Mouse (Mus musculus) thymus, adult 2 months (tissue): ENCODE results near the gene Siglec1.

Experiments used
- CTCF ChIP-seq: fragments of 200-500 bp; IDR thresholded peaks from 2 replicates; pipeline ENCODE4 v1.5.1; 2012; ENCODE audit warnings: mild to moderate bottlenecking, control low read depth, low read length, moderate library complexity, borderline replicate concordance; ENCODE audit not compliant: control insufficient read depth, poor library complexity, insufficient read depth; ENCODE audit errors: extremely low read depth
- POLR2A ChIP-seq: fragments of 200-500 bp; IDR thresholded peaks from 2 replicates; pipeline ENCODE4 v1.6.1; 2012; ENCODE audit warnings: mild to moderate bottlenecking, low read length, control low read depth, moderate library complexity; ENCODE audit not compliant: control insufficient read depth, poor library complexity, insufficient read depth; ENCODE audit errors: extremely low read depth

GRCm38 (mm10) chr2:131044989-131045720 is 41.4 kb downstream of the Siglec1 start:
- no peak for TF ChIP-seq CTCF
- TF ChIP-seq POLR2A: no peak
